Mouse (Mus musculus) cerebellum, adult 11-12 months (tissue): Measurements from ENCODE around the gene 1700092M07Rik.

Source experiments
- DNase-seq: peaks from one replicate; pipeline ENCODE4 v3.0.0; 2022

The 1700092M07Rik gene

GRCm38 (mm10) chr19:8740603-8741002 lies at the start of gene 1700092M07Rik:
Gene 1700092M07Rik, plus strand, starts transcription at chr19:8740718.
- DNase-seq: peak; percentile 68

- no peak for DNase-seq
Measured at GRCm38 (mm10) chr19:8691871-8692539, 48.5 kb upstream of the 1700092M07Rik start.

GRCm38 (mm10) chr19:8692740-8693139 lies 47.8 kb upstream of the 1700092M07Rik start:
- DNase-seq: no peak

GRCm38 (mm10) chr19:8695330-8695729 lies 45.2 kb upstream of the 1700092M07Rik start:
- no peak for DNase-seq

- no peak for DNase-seq
Measured at GRCm38 (mm10) chr19:8699652-8700051, 40.9 kb upstream of the 1700092M07Rik start.

GRCm38 (mm10) chr19:8702458-8702857 lies 38.1 kb upstream of the 1700092M07Rik start:
- DNase-seq: no peak

GRCm38 (mm10) chr19:8703571-8703970 lies 36.9 kb upstream of the 1700092M07Rik start:
- no peak for DNase-seq

- DNase-seq: no peak
Measured at GRCm38 (mm10) chr19:8705026-8705708, 35.4 kb upstream of the 1700092M07Rik start.

- no peak for DNase-seq
Measured at GRCm38 (mm10) chr19:8706132-8706667, 34.3 kb upstream of the 1700092M07Rik start.

- no peak for DNase-seq
Measured at GRCm38 (mm10) chr19:8706930-8707329, 33.6 kb upstream of the 1700092M07Rik start.

GRCm38 (mm10) chr19:8708954-8709353 lies 31.6 kb upstream of the 1700092M07Rik start:
- no peak for DNase-seq

GRCm38 (mm10) chr19:8710057-8710456 lies 30.5 kb upstream of the 1700092M07Rik start:
- no peak for DNase-seq

- no peak for DNase-seq
Measured at GRCm38 (mm10) chr19:8711506-8711905, 29.0 kb upstream of the 1700092M07Rik start.

- DNase-seq: no peak
Measured at GRCm38 (mm10) chr19:8711949-8712869, 28.3 kb upstream of the 1700092M07Rik start.

GRCm38 (mm10) chr19:8712870-8713305 lies 27.6 kb upstream of the 1700092M07Rik start:
- peak; percentile 59 for DNase-seq

- DNase-seq: peak; percentile 88
Measured at GRCm38 (mm10) chr19:8713306-8713996, 27.1 kb upstream of the 1700092M07Rik start.

GRCm38 (mm10) chr19:8713997-8714652 lies 26.4 kb upstream of the 1700092M07Rik start:
- DNase-seq: no peak

GRCm38 (mm10) chr19:8714653-8715481 lies 25.7 kb upstream of the 1700092M07Rik start:
- no peak for DNase-seq

GRCm38 (mm10) chr19:8715868-8716766 lies 24.4 kb upstream of the 1700092M07Rik start:
- DNase-seq: no peak
